Mouse (Mus musculus): ENCODE measurements around the gene Tigd3.
A peak's percentile ranks its signal among the peaks of the same experiment; 100 is the strongest.

DNA sequence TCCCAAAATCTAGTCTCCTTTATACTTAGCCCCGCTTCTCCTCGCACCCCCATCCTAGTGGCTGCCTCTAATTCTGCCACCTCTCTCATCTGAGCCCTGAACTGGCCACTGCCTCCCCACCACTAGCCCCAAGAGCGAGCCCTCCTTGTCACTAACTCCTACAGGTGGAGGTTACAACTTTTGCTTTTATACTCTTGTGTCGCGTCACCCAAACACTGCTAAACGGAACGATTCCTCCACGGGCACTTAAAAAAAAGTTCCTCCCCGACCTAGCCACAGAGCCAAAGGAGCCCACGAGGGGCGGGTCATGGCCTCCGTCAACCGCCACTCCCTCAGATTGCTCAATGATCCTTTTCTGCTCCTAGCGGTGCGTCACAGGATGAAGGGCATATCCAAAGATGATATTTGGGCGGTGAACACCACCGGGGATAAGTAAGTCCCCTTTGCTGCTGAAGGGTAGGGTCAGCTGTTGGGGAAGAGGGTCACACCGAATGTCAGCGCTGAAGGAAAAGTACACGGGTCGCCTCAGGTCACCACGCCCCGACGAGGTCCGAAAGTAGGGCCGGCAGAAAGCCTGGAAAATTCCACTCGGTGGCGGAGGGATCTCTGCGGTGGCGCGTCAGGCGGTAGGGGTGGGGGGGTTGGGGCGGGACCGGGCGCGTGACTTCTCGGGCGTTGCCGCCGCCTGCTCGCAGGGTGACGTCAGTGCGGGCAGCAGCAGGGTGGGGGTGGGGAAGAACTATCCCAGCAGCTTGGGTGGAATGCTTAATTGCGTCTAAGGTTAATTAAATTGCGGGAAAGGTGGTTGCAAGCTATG is 48.4 kb downstream of the Tigd3 start:
- no peak for TF ChIP-seq MAX (IDR thresholded peaks at IDR 0.05; ENCODE audit: low read depth)
- TF ChIP-seq TCF12 (IDR thresholded peaks at IDR 0.05; ENCODE audit: insufficient read depth, poor library complexity, severe bottlenecking) = peak; percentile 2
- no peak for TF ChIP-seq USF1 (IDR thresholded peaks at IDR 0.05; ENCODE audit: low read depth)
